Mouse (Mus musculus) thymus, postnatal 14 days (tissue): ENCODE data around the gene Haspin.
A peak's percentile ranks its signal among the peaks of the same experiment; 100 is the strongest.

Experiments used
- DNase-seq: peaks from one replicate; pipeline ENCODE4 v3.0.0; 2021

Haspin gene

GRCm38 (mm10) chr11:73144261-73144681 lies 6.2 kb upstream of the Haspin start:
- DNase-seq: no peak

- peak; percentile 38 for DNase-seq
Observed at GRCm38 (mm10) chr11:73137116-73137515, 978 bp downstream of the Haspin start.

- peak; percentile 19 for DNase-seq
Observed at GRCm38 (mm10) chr11:73136587-73136986, 1.5 kb downstream of the Haspin start.

GRCm38 (mm10) chr11:73134222-73134621 lies 3.9 kb downstream of the Haspin start:
- DNase-seq: no peak

- no peak for DNase-seq
Observed at GRCm38 (mm10) chr11:73132999-73133398, 5.1 kb downstream of the Haspin start.

GRCm38 (mm10) chr11:73131020-73131419 lies 7.1 kb downstream of the Haspin start:
- DNase-seq: peak; percentile 68

- DNase-seq: no peak
Observed at GRCm38 (mm10) chr11:73126495-73126894, 11.6 kb downstream of the Haspin start.

- no peak for DNase-seq
Observed at GRCm38 (mm10) chr11:73111414-73111813, 26.7 kb downstream of the Haspin start.

- no peak for DNase-seq
Observed at GRCm38 (mm10) chr11:73109941-73110340, 28.2 kb downstream of the Haspin start.

- DNase-seq: peak; percentile 48
Observed at GRCm38 (mm10) chr11:73108898-73109625, 29.0 kb downstream of the Haspin start.

- DNase-seq: peak; percentile 76
Observed at GRCm38 (mm10) chr11:73108195-73108897, 29.7 kb downstream of the Haspin start.

GRCm38 (mm10) chr11:73107358-73107757 lies 30.7 kb downstream of the Haspin start:
- peak; percentile 72 for DNase-seq

GRCm38 (mm10) chr11:73105246-73105645 lies 32.8 kb downstream of the Haspin start:
- DNase-seq: no peak

- DNase-seq: no peak
Observed at GRCm38 (mm10) chr11:73101308-73101707, 36.8 kb downstream of the Haspin start.

GRCm38 (mm10) chr11:73099976-73100750 lies 37.9 kb downstream of the Haspin start:
- no peak for DNase-seq

GRCm38 (mm10) chr11:73098860-73099259 lies 39.2 kb downstream of the Haspin start:
- DNase-seq: no peak

GRCm38 (mm10) chr11:73094231-73094995 lies 43.7 kb downstream of the Haspin start:
- peak; percentile 44 for DNase-seq

GRCm38 (mm10) chr11:73092877-73093276 lies 45.2 kb downstream of the Haspin start:
- no peak for DNase-seq

GRCm38 (mm10) chr11:73092057-73092456 lies 46.0 kb downstream of the Haspin start:
- no peak for DNase-seq

- no peak for DNase-seq
Observed at GRCm38 (mm10) chr11:73090826-73091225, 47.3 kb downstream of the Haspin start.

- no peak for DNase-seq
Observed at GRCm38 (mm10) chr11:73090283-73090682, 47.8 kb downstream of the Haspin start, which contains the start of gene Itgae. Gene Itgae (plus strand): TSS chr11:73090583.

- DNase-seq: no peak
Observed at GRCm38 (mm10) chr11:73087700-73088480, 50.2 kb downstream of the Haspin start.
